Mouse (Mus musculus) embryonic facial prominence, embryonic 10.5 days (tissue): ENCODE measurements around the gene Actr10. TPM values are rescaled to one million over a fixed set of nuclear protein-coding genes. Genes with fewer than 3 reads are reported as not detected.
A peak's percentile ranks its signal among the peaks of the same experiment; 100 is the strongest.

ENCODE experiments used
- DNase-seq: peaks from one replicate; pipeline ENCODE4 v3.0.0-alpha.2; 2017; ENCODE audit warnings: low spot score
- H3K27ac ChIP-seq: fragments of 300-500 bp; sonication (generic); replicated peaks from 2 replicates; pipeline ENCODE4 v1.5.1; 2016; ENCODE audit warnings: mild to moderate bottlenecking
- H3K27me3 ChIP-seq: fragments of 300-500 bp; sonication (generic); replicated peaks from 2 replicates; pipeline ENCODE4 v1.6.1; 2016; ENCODE audit warnings: low read depth, mild to moderate bottlenecking; ENCODE audit not compliant: poor library complexity, severe bottlenecking
- H3K36me3 ChIP-seq: fragments of 300-500 bp; sonication (generic); replicated peaks from 2 replicates; pipeline ENCODE4 v1.6.1; 2016; ENCODE audit warnings: mild to moderate bottlenecking, moderate library complexity
- H3K4me1 ChIP-seq: fragments of 300-500 bp; sonication (generic); 2 replicates; pipeline ENCODE4 v1.6.1; 2016
- H3K4me3 ChIP-seq: fragments of 300-500 bp; sonication (generic); 2 replicates; pipeline ENCODE4 v1.5.1; 2016; ENCODE audit warnings: mild to moderate bottlenecking, moderate library complexity
- H3K9me3 ChIP-seq: fragments of 300-500 bp; sonication (generic); 2 replicates; pipeline ENCODE4 v1.6.1; 2016; ENCODE audit warnings: mild to moderate bottlenecking
- WGBS: fragments of 180-500 bp; shearing (Covaris S2); methylation state at CpG from one replicate; pipeline ENCODE4 v1.1.7; 2016; 5-methylcytosine and 5-hydroxymethylcytosine counted together
- polyA plus RNA-seq: library from polyadenylated mRNA; unstranded; fragments of >200 nt; fragmentation: Nextera tagmentation; extraction: Ambion mirVana; gene quantifications from 2 replicates; pipeline ENCODE4 v1.2.1, GENCODE M21; 2016

Actr10 gene
- polyA plus RNA-seq, result 223 and 229 TPM in 2 replicates

DNA sequence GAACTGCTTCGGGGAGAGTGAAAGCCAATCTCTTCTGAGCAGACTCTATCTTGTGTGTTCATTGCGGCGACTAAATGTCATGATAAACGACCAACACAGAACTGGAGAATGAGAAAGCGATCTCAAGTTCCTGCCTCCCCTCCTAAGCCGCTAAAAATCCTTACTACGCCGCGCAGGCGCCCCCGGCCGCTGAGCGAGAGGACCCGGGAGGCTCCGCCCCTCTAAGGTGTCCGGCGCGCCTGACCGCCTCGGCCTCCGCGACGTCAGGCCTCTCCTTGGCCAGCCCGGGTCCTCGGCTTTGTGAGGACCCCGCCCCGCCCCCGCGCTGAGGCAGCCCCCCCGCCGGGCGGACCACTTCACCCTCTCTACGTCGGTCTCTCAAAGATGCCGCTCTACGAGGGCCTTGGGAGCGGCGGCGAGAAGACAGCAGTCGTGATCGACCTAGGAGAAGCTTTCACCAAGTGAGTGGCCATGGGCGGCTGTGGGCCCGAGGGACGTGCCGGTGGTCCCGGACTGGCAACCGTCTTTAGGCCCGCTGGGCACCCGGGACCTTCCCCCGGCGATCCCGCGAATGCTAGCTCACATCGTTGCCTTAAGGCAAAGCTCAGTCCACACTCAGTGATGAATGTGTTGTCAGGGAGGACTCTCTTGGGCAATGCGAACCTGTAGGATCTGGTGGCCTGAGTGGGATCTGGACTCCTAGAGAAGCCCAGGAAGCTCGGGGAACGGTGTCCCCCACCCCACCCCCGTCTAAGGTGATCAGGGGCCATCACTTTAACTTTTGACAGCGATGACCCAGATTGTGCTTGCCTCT, at the start of gene Actr10:
Gene Actr10, plus strand, starts transcription at position 287 of the 814 bp plus-strand sequence.
- no peaks in the 10 kb centered on the region for H3K27me3 ChIP-seq
- H3K36me3 ChIP-seq, result peaks cover 26% of the 10 kb centered on the region
- no peaks in the 10 kb centered on the region for H3K9me3 ChIP-seq
- DNase-seq, result peak; percentile 97
- WGBS, result under 1% methylated on average over 59 of the region's 59 CpGs
- peaks cover 10% of the 10 kb centered on the region for H3K4me1 ChIP-seq
- peak within 1 kb of the TSS; percentile 91 for H3K27ac ChIP-seq
- peak within 1 kb of the TSS; percentile 83 for H3K4me3 ChIP-seq

DNA sequence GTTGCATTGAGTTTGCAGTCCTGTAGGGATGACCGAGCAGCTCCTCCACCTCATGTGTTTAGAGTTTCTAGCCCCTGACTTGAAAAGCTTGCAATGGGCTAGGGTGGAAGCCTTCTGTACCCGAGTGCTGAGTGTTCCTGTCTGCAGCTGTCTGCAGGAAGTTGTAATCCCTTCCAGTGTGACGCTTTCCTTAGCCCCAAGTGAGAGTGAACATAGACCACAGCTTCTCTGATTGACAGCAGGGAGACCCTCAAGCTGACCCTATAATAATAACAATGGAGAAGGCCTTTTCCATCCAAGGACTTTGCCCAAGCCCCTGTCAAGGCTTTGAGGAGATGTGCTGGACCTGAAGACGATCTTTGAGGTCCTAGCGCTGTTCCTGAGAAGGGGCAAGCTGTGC, 47.3 kb upstream of the Actr10 start:
- H3K4me3 ChIP-seq, result no peak overlapping the region
- no peak overlapping the region for H3K27ac ChIP-seq
- no peaks in the 10 kb centered on the region for H3K27me3 ChIP-seq
- H3K4me1 ChIP-seq, result no peaks in the 10 kb centered on the region
- no peaks in the 10 kb centered on the region for H3K9me3 ChIP-seq
- no peak for DNase-seq
- 81% methylated on average over 5 of the region's 5 CpGs for WGBS
- H3K36me3 ChIP-seq, result peaks cover 97% of the 10 kb centered on the region

DNA sequence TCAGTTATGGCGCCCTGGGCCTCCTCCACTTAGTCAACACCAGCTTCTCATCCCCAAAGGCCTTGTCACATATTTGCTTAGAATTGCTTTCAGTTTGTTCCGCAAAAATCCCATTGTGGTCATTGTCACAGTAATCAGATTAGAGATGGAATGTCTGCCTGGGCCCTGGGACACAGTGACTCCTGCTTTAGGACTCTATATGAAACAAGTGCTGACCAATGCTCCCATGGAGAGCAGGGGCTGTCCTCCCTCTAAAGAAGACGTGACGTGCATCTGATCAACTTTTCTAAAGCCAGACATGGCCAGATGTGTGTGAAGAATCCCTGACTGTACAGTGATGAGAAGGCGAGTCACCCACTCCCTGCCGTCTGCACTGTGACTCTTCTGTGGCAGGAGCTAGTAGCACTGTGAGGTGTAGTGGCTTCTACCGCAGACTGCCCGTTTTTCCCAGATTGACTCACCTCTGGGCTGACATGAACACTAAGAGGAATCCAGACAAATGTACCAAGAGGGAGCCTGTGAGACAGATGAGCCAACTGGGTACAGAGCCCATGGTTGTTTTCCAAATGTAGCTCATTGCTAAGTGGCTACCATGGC, 46.7 kb upstream of the Actr10 start:
- no peak for DNase-seq
- no peaks in the 10 kb centered on the region for H3K27me3 ChIP-seq
- peaks cover 97% of the 10 kb centered on the region for H3K36me3 ChIP-seq
- H3K4me3 ChIP-seq, result no peak overlapping the region
- no peaks in the 10 kb centered on the region for H3K4me1 ChIP-seq
- 91% methylated on average over 8 of the region's 8 CpGs for WGBS
- H3K27ac ChIP-seq, result no peak overlapping the region
- H3K9me3 ChIP-seq, result no peaks in the 10 kb centered on the region

DNA sequence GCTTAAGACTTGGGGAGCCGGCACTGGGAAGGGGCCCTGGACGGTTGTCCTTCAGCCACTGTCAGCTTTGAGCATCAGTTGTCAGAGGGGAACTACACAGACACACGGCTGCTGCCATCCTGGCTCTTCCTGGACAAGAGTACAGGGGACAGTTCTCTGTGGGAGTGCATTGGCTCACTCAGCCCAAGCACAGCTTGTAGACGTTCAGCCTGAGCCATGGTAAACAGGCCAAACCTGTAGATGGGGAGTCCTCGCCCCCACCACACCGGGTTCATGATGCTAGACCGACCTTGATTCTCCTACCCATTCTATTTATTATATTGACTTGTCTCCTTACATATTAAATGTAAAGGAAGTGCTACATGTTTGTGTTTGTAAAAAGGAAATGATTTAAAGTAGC, 42.4 kb upstream of the Actr10 start:
- H3K36me3 ChIP-seq, result peaks cover 98% of the 10 kb centered on the region

DNA sequence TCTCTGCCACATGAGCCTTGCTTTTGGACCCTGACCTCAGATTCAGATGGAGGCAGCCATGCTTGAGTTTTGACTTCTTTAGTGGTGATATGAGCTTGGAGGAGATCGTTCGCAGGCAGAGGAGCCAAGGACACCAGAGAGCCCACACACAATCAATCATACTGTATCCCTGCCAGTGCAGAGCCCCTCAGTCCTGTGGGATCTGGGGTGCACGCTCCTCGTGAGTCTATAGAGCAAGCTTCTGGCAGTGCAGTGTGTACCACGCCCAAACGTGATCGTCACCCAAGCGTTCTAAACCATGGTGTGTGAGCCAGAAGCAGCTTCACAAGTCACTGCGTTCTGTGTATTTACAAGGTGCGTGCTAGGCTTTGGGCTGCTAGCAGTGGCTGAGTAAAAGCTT, 41.6 kb upstream of the Actr10 start:
- Histone ChIP-seq H3K9me3 (no peaks in the 10 kb centered on the region), H3K27me3 (no peaks in the 10 kb centered on the region), H3K4me1 (no peaks in the 10 kb centered on the region), H3K4me3 (no peak overlapping the region), H3K27ac (no peak overlapping the region), H3K36me3 (peaks cover 96% of the 10 kb centered on the region)
- WGBS, result 92% methylated on average over 10 of the region's 10 CpGs
- no peak for DNase-seq

More for the DNA sequence above, 42.4 kb upstream of the Actr10 start:
- Histone ChIP-seq H3K27ac (no peak overlapping the region), H3K4me3 (no peak overlapping the region), H3K4me1 (no peaks in the 10 kb centered on the region), H3K9me3 (no peaks in the 10 kb centered on the region), H3K27me3 (no peaks in the 10 kb centered on the region)
- no peak for DNase-seq
- WGBS, result 87% methylated on average over 7 of the region's 7 CpGs

DNA sequence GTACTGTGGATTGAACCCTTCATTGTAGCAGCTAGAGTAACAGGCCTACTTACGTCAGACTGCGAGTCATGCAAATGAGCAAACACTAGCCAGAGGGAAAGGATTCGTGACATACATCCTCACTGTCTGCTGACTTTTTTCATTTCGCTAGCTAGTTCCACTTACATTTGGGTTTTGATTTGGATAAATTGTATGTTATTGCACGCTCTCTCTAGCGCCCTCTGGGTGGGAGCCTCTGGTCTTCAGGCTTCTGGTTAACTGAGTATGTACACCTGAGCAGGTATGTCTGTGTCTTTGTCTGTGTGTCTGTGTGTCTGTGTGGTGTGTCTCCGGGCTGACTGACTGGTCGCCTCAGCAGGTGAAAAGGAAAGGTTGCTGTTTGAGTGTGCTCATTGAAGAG, 40.2 kb upstream of the Actr10 start:
- DNase-seq, result no peak
- H3K9me3 ChIP-seq, result no peaks in the 10 kb centered on the region
- 81% methylated on average over 8 of the region's 8 CpGs for WGBS
- no peak overlapping the region for H3K4me3 ChIP-seq
- H3K27ac ChIP-seq, result no peak overlapping the region
- peaks cover 94% of the 10 kb centered on the region for H3K36me3 ChIP-seq
- no peaks in the 10 kb centered on the region for H3K27me3 ChIP-seq
- no peaks in the 10 kb centered on the region for H3K4me1 ChIP-seq

DNA sequence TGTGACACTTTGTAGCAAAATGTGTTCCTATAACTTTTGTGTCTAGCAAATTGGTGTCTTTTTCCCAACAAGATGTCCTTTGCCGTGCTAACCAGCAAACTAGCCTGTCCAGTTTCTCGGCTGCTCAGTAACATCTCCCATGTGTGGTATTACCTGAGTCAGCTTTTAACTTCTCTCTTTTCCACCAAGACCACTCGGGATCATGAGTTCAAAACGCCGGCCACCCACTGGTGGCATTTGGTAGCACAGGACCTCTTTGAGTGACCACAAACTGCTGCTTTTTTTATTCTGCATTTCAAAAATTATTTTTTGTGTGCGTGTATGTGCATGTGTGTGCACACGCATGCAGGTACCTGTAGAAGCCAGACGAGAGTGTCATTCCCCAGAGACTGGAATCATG, 39.2 kb upstream of the Actr10 start:
- DNase-seq, result no peak
- H3K36me3 ChIP-seq, result peaks cover 94% of the 10 kb centered on the region

DNA sequence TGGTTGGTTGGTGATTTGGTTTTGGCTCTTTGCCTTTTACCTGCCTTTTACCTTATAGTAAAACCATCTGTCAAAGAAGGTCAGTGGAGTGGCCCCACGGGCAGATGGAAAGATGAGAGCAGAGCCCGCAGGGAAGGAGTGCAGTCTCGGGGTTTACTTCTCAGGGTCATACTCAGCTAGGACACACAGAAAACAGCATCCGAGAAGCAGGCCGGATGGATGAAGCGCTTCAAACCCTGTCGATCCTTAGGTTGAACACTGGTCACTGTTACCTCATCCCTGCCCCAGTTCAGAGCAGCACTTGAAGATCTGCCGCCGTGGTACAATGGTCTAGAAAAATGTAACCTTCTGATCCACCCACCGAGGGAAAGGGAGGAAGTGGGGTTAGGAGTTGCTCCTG, 33.2 kb upstream of the Actr10 start:
- H3K27me3 ChIP-seq, result no peaks in the 10 kb centered on the region
- no peaks in the 10 kb centered on the region for H3K9me3 ChIP-seq
- H3K36me3 ChIP-seq, result peaks cover 42% of the 10 kb centered on the region
- H3K4me1 ChIP-seq, result peaks cover 8% of the 10 kb centered on the region; the same call in 1 of the 2 replicates
- no peak overlapping the region for H3K27ac ChIP-seq
- DNase-seq, result peak; percentile 3
- 92% methylated on average over 10 of the region's 10 CpGs for WGBS
- no peak overlapping the region for H3K4me3 ChIP-seq

More for the DNA sequence above, 39.2 kb upstream of the Actr10 start:
- H3K4me3 ChIP-seq, result no peak overlapping the region
- 85% methylated on average over 8 of the region's 8 CpGs for WGBS
- H3K27me3 ChIP-seq, result no peaks in the 10 kb centered on the region
- H3K4me1 ChIP-seq, result no peaks in the 10 kb centered on the region
- H3K27ac ChIP-seq, result no peak overlapping the region
- H3K9me3 ChIP-seq, result no peaks in the 10 kb centered on the region

DNA sequence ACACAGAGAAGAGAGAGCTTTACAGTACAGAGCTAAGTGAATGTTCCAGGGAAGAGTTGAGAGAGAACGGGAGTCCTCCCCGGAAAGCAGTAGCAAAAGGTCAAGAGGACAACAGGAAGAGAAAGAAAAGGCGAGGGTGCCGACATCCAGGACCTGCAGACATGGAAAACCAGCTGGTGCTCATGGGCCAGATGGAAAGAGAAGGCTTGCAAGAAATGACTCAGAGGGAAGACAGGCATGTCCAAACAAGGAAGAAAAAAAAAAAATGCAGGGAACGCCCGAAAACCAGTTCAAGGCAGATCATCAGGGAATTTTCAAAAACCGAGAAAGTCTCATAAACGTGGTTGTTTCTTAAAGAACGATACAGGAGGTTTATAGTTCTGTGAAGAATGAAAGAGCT, 30.8 kb upstream of the Actr10 start:
- no peaks in the 10 kb centered on the region for H3K27me3 ChIP-seq
- peaks cover 17% of the 10 kb centered on the region for H3K4me1 ChIP-seq
- H3K27ac ChIP-seq, result no peak overlapping the region
- no peak for DNase-seq
- H3K4me3 ChIP-seq, result no peak overlapping the region
- no peaks in the 10 kb centered on the region for H3K9me3 ChIP-seq
- WGBS, result 83% methylated on average over 9 of the region's 9 CpGs
- H3K36me3 ChIP-seq, result peaks cover 22% of the 10 kb centered on the region

DNA sequence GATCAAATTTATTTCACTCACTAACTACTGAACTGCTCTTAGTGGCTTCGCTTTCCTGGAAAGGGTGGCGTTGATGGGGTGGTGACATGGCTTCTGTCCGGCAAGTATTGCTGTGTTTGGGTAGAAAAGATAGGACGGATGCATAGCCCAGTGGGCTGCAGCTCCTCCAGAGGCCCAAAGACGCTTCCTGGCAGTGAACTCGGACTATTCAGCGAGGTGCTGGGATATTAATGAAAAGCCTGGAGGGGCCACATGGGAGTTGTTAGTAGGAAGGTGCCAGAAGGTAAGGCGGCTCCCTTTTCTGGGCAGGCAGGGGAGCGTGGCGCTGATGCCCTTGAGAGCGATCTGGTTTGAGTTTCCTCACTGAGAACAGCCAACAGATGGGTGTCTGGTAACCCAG, 30.0 kb upstream of the Actr10 start:
- Histone ChIP-seq H3K27me3 (no peaks in the 10 kb centered on the region), H3K36me3 (peaks cover 15% of the 10 kb centered on the region), H3K27ac (no peak overlapping the region), H3K4me1 (peaks cover 21% of the 10 kb centered on the region), H3K4me3 (no peak overlapping the region), H3K9me3 (no peaks in the 10 kb centered on the region)
- DNase-seq, result no peak
- WGBS, result 86% methylated on average over 11 of the region's 11 CpGs

DNA sequence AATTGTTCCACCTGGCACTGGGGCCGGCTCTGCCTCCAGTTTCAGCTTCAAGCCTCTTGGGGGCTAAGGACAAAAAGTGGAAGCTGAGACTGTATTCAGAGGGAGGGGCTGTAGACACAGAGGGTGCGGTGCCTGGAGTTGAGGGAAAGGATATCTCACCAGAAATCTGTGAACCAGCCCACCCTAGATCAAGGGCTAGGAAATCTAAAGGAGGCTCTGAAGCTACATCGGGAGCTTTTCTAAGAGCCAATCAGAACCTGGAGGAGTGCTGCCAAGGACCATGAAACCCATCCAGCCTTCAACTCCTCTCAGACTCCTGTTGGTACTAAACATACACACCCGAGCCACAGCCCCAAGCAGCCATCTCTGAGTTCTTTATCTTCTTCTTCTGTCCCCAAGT, 29.6 kb upstream of the Actr10 start:
- Histone ChIP-seq H3K4me1 (peaks cover 21% of the 10 kb centered on the region), H3K27ac (no peak overlapping the region), H3K4me3 (no peak overlapping the region), H3K36me3 (peaks cover 11% of the 10 kb centered on the region), H3K27me3 (no peaks in the 10 kb centered on the region), H3K9me3 (no peaks in the 10 kb centered on the region)
- no peak for DNase-seq
- 82% methylated on average over 4 of the region's 4 CpGs for WGBS

DNA sequence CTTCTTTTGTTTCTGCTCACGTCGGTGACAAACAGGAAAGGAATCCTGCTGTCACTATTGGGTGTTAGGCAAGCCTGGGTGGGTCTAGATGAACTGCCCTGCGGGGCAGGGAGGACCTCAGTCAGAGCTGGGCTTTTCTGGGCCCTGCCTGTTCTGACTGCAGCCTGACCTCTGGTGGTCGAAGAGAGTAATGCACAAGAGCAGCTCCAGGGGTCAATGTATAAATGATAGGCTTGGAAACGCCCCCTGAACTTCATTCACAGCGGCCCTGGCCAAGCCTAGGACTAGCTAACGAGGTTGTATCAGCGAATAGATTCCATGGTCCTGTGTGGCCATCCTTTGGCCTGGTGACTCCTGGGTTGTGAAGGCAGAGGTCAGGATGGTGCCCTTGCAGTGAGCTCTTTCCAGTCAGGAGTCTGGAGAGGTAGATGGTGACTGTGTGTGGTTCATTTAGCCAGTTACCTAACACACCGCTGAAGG, 27.4 kb upstream of the Actr10 start:
- no peaks in the 10 kb centered on the region for H3K27me3 ChIP-seq
- peaks cover 21% of the 10 kb centered on the region for H3K4me1 ChIP-seq
- no peaks in the 10 kb centered on the region for H3K9me3 ChIP-seq
- H3K27ac ChIP-seq, result no peak overlapping the region
- 11% methylated on average over 9 of the region's 9 CpGs for WGBS
- peak; percentile 84 for DNase-seq
- H3K36me3 ChIP-seq, result no peaks in the 10 kb centered on the region; the same call in 1 of the 2 replicates
- H3K4me3 ChIP-seq, result no peak overlapping the region

DNA sequence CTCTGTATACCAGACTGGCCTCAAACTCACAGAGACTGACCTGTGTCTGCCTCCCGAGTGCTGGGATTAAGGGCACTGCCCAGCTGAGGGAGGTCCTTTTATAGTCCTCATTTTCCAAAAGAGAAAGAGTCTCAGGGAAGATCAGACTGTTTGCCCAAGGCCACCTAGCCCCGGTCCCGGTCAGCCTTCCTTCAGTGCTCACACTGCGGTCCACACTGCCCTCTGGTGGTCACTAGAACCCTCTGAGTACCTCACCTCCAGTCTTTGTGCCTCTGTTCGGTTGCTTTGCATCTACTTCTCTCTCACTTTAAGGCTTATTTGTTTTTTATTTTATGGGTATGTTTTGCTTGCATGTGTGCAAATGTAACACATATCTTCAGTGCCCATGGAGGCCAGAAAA, 26.6 kb upstream of the Actr10 start:
- WGBS, result 13% methylated on average over 5 of the region's 5 CpGs
- H3K9me3 ChIP-seq, result no peaks in the 10 kb centered on the region
- no peak overlapping the region for H3K27ac ChIP-seq
- no peak overlapping the region for H3K4me3 ChIP-seq
- H3K27me3 ChIP-seq, result no peaks in the 10 kb centered on the region
- peaks cover 21% of the 10 kb centered on the region for H3K4me1 ChIP-seq
- H3K36me3 ChIP-seq, result no peaks in the 10 kb centered on the region; the same call in 1 of the 2 replicates
- peak; percentile 85 for DNase-seq
